Mouse (Mus musculus) spleen, adult 2 months (tissue): Measurements from ENCODE around the gene Tet2. TPM values are rescaled to one million over a fixed set of nuclear protein-coding genes. Genes with fewer than 3 reads are reported as not detected.

Experiments used
- DNase-seq, 2 experiments: peaks; one replicate each; pipeline versions ENCODE4 v3.0.0 to v3.0.0-alpha.2; 2012 to 2021; ENCODE audit warnings: low spot score in 2 of 2, low read depth in 1 of 2
- H3K27ac ChIP-seq: fragments of 200-500 bp; 2 replicates; pipeline ENCODE4 v1.5.1; 2012; ENCODE audit warnings: low read length, inconsistent platforms; ENCODE audit not compliant: insufficient read depth
- H3K27me3 ChIP-seq: fragments of 200-500 bp; 2 replicates; pipeline ENCODE4 v1.6.1; 2012; ENCODE audit warnings: mild to moderate bottlenecking, moderate library complexity, low read length, inconsistent platforms; ENCODE audit not compliant: control insufficient read depth, insufficient read depth
- H3K36me3 ChIP-seq: fragments of 200-500 bp; 2 replicates; pipeline ENCODE4 v1.6.1; 2012; ENCODE audit warnings: mild to moderate bottlenecking, low read length, inconsistent platforms; ENCODE audit not compliant: control insufficient read depth, insufficient read depth
- H3K4me1 ChIP-seq: fragments of 200-500 bp; 2 replicates; pipeline ENCODE4 v1.6.1; 2011; ENCODE audit warnings: inconsistent platforms; ENCODE audit not compliant: control insufficient read depth, insufficient read depth, insufficient read length
- H3K4me3 ChIP-seq: fragments of 200-500 bp; 2 replicates; pipeline ENCODE4 v1.5.1; 2011; ENCODE audit warnings: mild to moderate bottlenecking, inconsistent platforms; ENCODE audit not compliant: insufficient read depth, insufficient read length; ENCODE audit errors: extremely low read depth
- CTCF ChIP-seq: fragments of 200-500 bp; IDR thresholded peaks from 2 replicates; pipeline ENCODE4 v1.5.1; 2011; ENCODE audit warnings: mild to moderate bottlenecking, inconsistent platforms; ENCODE audit not compliant: insufficient read depth, insufficient read length, insufficient replicate concordance; ENCODE audit errors: extremely low read depth
- POLR2A ChIP-seq: fragments of 200-500 bp; IDR thresholded peaks from 2 replicates; pipeline ENCODE4 v1.6.1; 2011; ENCODE audit warnings: low read depth, low read length, inconsistent platforms
- WGBS: fragments of 180-500 bp; shearing (Covaris S2); methylation state at CpG from one replicate; pipeline ENCODE4 v1.1.7; 2018; 5-methylcytosine and 5-hydroxymethylcytosine counted together
- polyA plus RNA-seq: library from polyadenylated mRNA; depleted of rRNA; stranded (reverse); fragments of >200 nt; gene quantifications from 2 replicates; pipeline ENCODE4 v1.2.3, GENCODE M21; 2012

Gene Tet2
- polyA plus RNA-seq, 1 experiment, result 10.5 TPM

GRCm38 (mm10) chr3:133510368-133510767 is 34.6 kb downstream of the Tet2 start:
- Histone ChIP-seq H3K27ac (no peak overlapping the region), H3K36me3 (peaks cover 9% of the 10 kb centered on the region; the same call in 1 of the 2 replicates), H3K4me3 (no peak overlapping the region), H3K4me1 (no peaks in the 10 kb centered on the region; the same call in 1 of the 2 replicates), H3K27me3 (no peaks in the 10 kb centered on the region)
- WGBS, result 83% methylated on average over 4 of the region's 4 CpGs
- TF ChIP-seq POLR2A (no peak), CTCF (no peak)
- DNase-seq, result no peak

- Histone ChIP-seq H3K4me3 (no peak overlapping the region), H3K27me3 (no peaks in the 10 kb centered on the region), H3K4me1 (no peaks in the 10 kb centered on the region; the same call in 1 of the 2 replicates), H3K27ac (no peak overlapping the region), H3K36me3 (peaks cover 9% of the 10 kb centered on the region; the same call in 1 of the 2 replicates)
- DNase-seq, result no peak
- 89% methylated on average over 2 of the region's 2 CpGs for WGBS
- no peak for TF ChIP-seq CTCF
- no peak for TF ChIP-seq POLR2A
Observed at GRCm38 (mm10) chr3:133509796-133510195, 35.1 kb downstream of the Tet2 start.

GRCm38 (mm10) chr3:133508881-133509280 is 36.1 kb downstream of the Tet2 start:
- Histone ChIP-seq H3K4me3 (no peak overlapping the region), H3K36me3 (peaks cover 8% of the 10 kb centered on the region; the same call in 1 of the 2 replicates), H3K27ac (no peak overlapping the region), H3K27me3 (no peaks in the 10 kb centered on the region), H3K4me1 (no peaks in the 10 kb centered on the region; the same call in 1 of the 2 replicates)
- no peak for DNase-seq
- TF ChIP-seq CTCF (no peak), POLR2A (no peak)
- 80% methylated on average over 3 of the region's 3 CpGs for WGBS

- peaks cover 5% of the 10 kb centered on the region; the same call in 1 of the 2 replicates for H3K36me3 ChIP-seq
- no peaks in the 10 kb centered on the region for H3K27me3 ChIP-seq
- no peak for DNase-seq
- H3K4me1 ChIP-seq, result no peaks in the 10 kb centered on the region
- WGBS, result 91% methylated on average over 9 of the region's 9 CpGs
- no peak overlapping the region for H3K27ac ChIP-seq
- no peak overlapping the region for H3K4me3 ChIP-seq
- no peak for TF ChIP-seq CTCF
- TF ChIP-seq POLR2A, result no peak
Observed at GRCm38 (mm10) chr3:133506289-133506954, 38.5 kb downstream of the Tet2 start.

- no peak for TF ChIP-seq CTCF
- no peaks in the 10 kb centered on the region for H3K27me3 ChIP-seq
- H3K4me1 ChIP-seq, result no peaks in the 10 kb centered on the region
- DNase-seq, result no peak
- H3K27ac ChIP-seq, result no peak overlapping the region
- H3K4me3 ChIP-seq, result no peak overlapping the region
- H3K36me3 ChIP-seq, result no peaks in the 10 kb centered on the region; the same call in 1 of the 2 replicates
- 90% methylated on average over 7 of the region's 7 CpGs for WGBS
Observed at GRCm38 (mm10) chr3:133496953-133497352, 48.0 kb downstream of the Tet2 start.

GRCm38 (mm10) chr3:133491370-133491769 is 53.6 kb downstream of the Tet2 start:
- no peak overlapping the region for H3K4me3 ChIP-seq
- 91% methylated on average over 2 of the region's 2 CpGs for WGBS
- no peak for DNase-seq

GRCm38 (mm10) chr3:133488022-133488725 is 56.8 kb downstream of the Tet2 start:
- TF ChIP-seq POLR2A, result no peak
- no peak for TF ChIP-seq CTCF
- Histone ChIP-seq H3K4me3 (no peak overlapping the region), H3K36me3 (peaks cover 21% of the 10 kb centered on the region), H3K27ac (no peak overlapping the region), H3K4me1 (no peaks in the 10 kb centered on the region), H3K27me3 (no peaks in the 10 kb centered on the region)
- 94% methylated on average over 13 of the region's 13 CpGs for WGBS
- DNase-seq, result no peak

More at GRCm38 (mm10) chr3:133491370-133491769, 53.6 kb downstream of the Tet2 start:
- no peak for TF ChIP-seq CTCF
- no peak for TF ChIP-seq POLR2A
- Histone ChIP-seq H3K27me3 (no peaks in the 10 kb centered on the region), H3K4me1 (no peaks in the 10 kb centered on the region), H3K36me3 (peaks cover 19% of the 10 kb centered on the region), H3K27ac (no peak overlapping the region)
